Mouse (Mus musculus) embryo, embryonic 9.5 days (tissue): ENCODE measurements around the gene Bsg.
"Not testable (repeated sequence)": the region's sequence is repeated elsewhere in the genome, so short reads cannot be mapped to it uniquely, and the experiment has no call there.

ENCODE experiments used
- DNase-seq: peaks from one replicate; pipeline ENCODE4 v3.0.0-alpha.2; 2017; ENCODE audit errors: extremely low spot score

The Bsg gene

DNA sequence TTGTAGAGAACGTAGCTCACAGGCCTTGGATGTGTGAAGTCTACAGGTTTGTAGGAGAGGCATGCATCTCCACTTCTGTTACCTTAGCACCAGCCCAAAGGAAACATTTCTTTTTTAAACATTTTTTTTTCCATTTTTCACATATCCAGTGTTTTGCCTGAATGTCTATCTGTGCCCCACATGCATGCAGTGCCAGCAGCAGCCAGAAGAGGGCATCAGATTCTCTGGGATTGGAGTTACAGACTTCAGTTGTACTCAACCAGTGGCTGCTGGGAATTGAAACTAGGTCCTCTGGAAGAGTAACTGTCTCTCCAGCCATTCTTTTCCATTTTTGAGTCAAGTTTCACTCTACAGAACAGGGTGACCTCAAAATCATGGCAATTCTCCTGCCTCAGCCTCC is 28.2 kb downstream of the Bsg start:
- DNase-seq = no peak

- no peak for DNase-seq
These were observed 29.6 kb downstream of the Bsg start for GRCm38 (mm10) chr10:79733847-79734246.

GRCm38 (mm10) chr10:79735361-79735760 is 31.1 kb downstream of the Bsg start:
- DNase-seq = peak; percentile 28

DNA sequence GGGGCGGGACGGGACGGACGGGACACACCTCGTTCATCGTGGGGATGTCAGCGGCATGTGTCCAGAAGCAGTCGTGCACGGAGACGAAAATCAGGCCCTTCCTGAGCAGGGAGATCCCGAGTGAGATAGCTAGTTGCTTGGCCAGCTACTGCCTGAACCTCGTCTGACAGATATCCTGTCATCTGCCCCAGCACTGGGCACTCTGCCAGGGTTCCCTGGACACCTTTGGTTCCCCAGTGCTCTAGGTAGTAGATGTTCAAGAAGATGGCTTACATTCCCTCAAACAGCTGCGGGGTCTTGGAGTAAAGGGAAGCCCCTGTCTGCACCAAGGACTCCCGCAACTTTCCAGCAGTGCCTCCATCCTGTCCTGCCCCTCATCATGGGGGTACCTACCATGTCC is 32.4 kb downstream of the Bsg start:
- no peak for DNase-seq

DNA sequence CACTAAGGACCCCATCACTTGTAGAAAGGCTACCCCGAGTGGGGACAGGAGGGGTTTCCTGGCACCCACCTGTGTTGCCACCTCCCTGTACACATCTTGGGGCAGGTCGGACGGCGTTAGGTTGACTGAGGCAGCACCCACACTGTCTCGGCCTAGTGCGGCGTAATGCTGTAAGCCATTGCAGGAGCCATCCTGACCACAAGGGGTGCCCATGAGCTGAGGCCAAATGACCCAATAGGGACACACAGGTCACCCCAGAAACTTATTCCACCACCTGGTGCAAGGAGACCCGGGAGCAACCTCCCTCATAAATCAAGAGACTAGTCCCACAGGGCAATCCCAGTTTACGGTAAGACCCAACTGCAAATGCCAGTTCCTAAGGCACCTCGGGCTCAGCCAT is 34.0 kb downstream of the Bsg start:
- DNase-seq = no peak

GRCm38 (mm10) chr10:79739234-79739633 is 34.9 kb downstream of the Bsg start:
- no peak for DNase-seq

- peak; percentile 24 for DNase-seq
These were observed 36.6 kb downstream of the Bsg start for GRCm38 (mm10) chr10:79740863-79741262.

GRCm38 (mm10) chr10:79743161-79743560 is 38.9 kb downstream of the Bsg start:
- DNase-seq = no peak

DNA sequence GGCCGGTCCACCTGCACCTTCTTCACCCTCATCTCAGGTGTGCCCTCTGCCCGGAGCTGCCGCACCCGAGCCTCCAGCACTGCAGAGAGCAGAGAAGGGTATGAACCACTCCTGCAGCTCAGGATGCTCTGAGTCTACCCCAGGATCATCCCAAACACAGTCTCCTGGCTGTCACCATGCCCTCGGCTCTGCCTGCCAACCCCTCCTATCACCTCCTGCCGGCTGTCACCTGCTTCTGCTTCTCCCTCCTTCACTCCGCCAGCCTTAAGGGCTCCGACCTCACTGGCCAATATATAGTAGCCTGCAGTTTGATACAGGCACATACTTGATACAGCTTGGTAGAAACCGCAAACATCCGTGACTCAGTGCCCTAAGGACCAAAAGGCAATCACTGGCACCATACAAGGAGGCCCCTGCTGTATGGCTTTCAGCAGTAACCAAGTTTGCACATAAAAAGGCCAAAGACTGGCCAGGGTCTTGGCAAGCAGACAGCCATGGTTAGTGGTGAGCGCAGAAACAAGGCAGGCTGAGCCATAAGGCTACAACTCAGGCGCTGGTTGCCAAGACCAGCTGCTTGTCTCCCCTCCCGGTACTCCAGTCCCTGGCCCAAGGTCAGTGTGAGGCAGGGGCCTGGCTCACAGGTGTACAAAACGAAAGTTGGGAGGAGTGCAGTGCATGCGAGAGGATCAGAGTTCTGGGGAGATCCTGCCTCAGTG is 39.5 kb downstream of the Bsg start:
- DNase-seq = no peak

DNA sequence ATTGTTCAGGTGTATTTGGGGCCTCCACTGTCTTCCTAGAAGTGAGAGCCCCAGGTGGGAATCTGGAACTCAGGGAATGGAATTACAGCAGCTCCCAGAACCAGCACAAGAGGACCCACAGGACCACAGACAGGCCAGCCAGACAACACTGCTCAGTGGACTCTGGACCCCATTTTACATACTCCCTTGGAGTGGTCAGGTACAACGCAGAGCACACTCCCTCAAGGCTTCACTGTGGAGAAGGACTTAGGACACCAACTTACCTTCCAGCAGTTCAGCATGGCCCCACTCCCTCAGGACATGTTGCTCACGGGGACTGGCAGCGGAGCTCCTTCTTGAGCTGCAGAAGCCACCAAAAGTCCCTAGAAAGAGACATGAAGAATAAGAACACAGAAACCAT is 41.1 kb downstream of the Bsg start:
- DNase-seq = no peak

- peak; percentile 91 for DNase-seq
These were observed 41.8 kb downstream of the Bsg start, which contains the start of gene Polrmt for GRCm38 (mm10) chr10:79745898-79746773. Gene Polrmt, minus strand, starts transcription at chr10:79746581.

DNA sequence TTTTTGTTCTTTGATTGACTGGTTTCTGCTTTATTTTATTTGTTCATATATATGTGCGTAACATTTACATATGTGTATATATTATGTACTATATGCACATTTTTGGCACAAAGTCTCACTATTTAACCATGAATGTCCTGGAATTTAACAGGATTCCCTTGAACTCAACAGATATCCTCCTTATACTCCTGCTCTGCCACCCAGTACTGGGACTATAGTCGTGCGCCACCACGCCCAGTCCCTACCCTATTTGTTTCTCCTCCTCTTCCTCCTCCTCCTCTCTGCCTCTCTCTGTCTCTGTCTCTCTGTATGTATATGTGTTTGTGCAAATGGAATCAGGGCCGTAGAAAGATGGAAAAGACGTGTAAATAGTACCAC is 42.5 kb downstream of the Bsg start:
- no peak for DNase-seq

- DNase-seq = no peak
These were observed 44.2 kb downstream of the Bsg start for GRCm38 (mm10) chr10:79748496-79748895.

DNA sequence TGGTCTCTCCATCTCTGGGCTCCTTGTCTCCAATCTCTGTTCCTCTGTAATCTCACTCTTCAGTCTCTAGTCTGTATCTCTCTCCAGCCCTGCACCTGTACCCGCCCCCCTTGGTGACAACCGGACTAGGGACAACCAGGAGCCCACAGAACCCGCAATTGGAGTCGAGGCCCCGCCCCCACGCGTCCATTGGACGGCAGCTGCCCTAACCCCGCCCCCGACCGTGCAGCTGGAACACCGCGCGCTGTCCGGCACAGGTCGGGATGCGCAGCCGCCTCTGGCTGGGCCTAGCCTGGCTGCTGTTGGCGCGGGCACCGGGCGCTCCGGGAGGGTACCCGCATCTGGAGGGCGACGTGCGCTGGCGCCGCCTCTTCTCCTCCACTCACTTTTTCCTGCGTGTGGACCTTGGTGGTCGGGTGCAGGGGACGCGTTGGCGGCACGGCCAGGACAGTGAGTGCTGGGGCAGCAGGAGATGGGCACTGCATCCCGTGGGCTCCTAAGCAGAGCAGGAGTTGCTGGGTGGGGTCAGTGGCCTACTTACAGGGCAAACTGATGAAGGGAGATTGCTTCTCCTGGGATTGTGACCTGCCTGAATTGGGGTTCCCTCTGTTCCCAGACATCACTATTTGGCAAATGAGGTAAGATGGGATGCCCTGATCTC is 50.7 kb downstream of the Bsg start, which contains the start of gene Fgf22:
Gene Fgf22, plus strand, starts transcription at position 221 of the 661 bp plus-strand sequence.
- peak; percentile 75 for DNase-seq

DNA sequence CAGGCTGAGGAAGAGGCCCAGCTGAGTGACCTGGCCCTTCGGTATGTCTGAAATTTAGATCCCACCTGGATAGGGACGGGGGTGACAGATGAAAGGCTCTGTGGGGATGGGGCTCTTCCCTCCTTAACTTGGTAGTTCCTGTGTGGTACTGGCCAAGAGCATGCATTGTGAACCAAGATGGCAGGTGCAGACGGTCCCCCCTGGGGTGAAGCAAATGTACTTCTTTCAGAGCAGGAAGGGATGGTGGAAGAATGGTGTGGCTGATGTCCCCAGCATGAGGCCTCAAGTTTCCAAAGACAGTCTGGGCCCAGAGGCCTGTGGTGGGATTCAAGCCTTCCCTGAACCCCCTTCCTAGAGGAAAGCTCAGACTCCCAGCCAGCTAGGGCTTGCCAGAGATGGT is 51.6 kb downstream of the Bsg start:
- no peak for DNase-seq

- DNase-seq = no peak
These were observed 52.4 kb downstream of the Bsg start for GRCm38 (mm10) chr10:79756660-79757059.

DNA sequence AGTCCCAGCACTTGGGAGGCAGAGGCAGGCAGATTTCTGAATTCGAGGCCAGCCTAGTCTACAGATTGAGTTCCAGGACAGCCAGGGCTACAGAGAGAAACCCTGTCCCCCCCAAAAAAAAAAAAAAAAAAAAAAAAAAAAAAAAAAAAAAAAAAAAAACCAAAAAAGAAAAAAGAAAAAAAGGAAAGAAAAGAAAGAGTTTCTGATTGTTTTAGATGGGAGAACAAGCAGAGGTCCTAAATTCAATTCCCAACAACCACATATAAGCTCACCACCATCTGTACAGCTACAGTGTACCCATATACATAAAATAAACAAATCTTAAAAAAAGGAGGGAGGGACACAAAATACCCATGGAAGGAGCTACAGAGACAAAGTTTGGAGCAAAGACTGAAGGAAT is 55.4 kb downstream of the Bsg start:
- not testable (repeated sequence) for DNase-seq

- DNase-seq = no peak
These were observed 56.4 kb downstream of the Bsg start for GRCm38 (mm10) chr10:79760603-79761143.
